Mouse (Mus musculus) layer of hippocampus, adult 2 months (tissue): ENCODE measurements around the gene Lrp2bp. TPM values are rescaled to one million over a fixed set of nuclear protein-coding genes. Genes with fewer than 3 reads are reported as not detected.
A peak's percentile ranks its signal among the peaks of the same experiment; 100 is the strongest.

Experiments
- DNase-seq, 2 experiments: peaks; one replicate each; pipeline ENCODE4 v3.0.0; 2022; ENCODE audit warnings: low spot score in 2 of 2
- H3K27ac ChIP-seq: fragments of 200-600 bp; 2 replicates; pipeline ENCODE4 v1.8.1; 2022
- H3K4me3 ChIP-seq: fragments of 200-600 bp; 2 replicates; pipeline ENCODE4 v1.8.1; 2022; ENCODE audit warnings: mild to moderate bottlenecking
- CTCF ChIP-seq: fragments of 200-600 bp; conservative IDR thresholded peaks from 2 replicates; pipeline ENCODE4 v1.8.1; 2022; ENCODE audit warnings: antibody characterized with exemption, mild to moderate bottlenecking, moderate library complexity
- total RNA-seq, 2 experiments: library from RNA; stranded (reverse); gene quantifications; 2 replicates each; pipeline ENCODE4 v1.2.3; 2021

Gene Lrp2bp
- total RNA-seq, 2 experiments from 2014 or later, result 0.29 TPM; not detected in 1

- peak; percentile 98 to 99 for DNase-seq
- peak overlapping the region; percentile 99 for H3K27ac ChIP-seq
- TF ChIP-seq CTCF, result no peak
Measured at GRCm38 (mm10) chr8:45999784-46000705, 942 bp downstream of the Lrp2bp start.

DNA sequence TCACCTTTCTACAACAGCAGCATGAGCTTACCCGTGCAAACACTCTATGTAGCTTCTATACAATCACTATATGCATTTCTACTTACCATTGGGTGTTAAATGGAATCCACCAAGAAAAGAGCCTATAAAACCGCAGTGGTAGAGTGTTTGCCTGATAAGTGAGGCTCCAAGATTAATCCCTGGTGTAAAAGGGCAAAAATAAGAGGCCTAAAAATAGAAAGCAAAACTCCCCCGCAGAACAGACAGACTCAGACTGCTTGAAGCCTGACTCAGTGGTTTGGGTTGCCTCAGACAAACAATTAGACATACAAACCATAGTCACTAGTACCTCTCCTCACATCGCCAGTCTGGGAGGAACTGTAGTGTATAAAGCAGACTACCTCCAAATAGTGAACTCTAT, 6.5 kb downstream of the Lrp2bp start, which contains the start of gene Ankrd37:
Gene Ankrd37, minus strand, starts transcription at position 112 of the 400 bp plus-strand sequence.
- no peak for DNase-seq
- TF ChIP-seq CTCF, result no peak
- Histone ChIP-seq H3K4me3 (no peak within 1 kb of the TSS), H3K27ac (no peak within 1 kb of the TSS)

More at GRCm38 (mm10) chr8:45999784-46000705, 942 bp downstream of the Lrp2bp start:
- H3K4me3 ChIP-seq, result peak overlapping the region; percentile 79

DNA sequence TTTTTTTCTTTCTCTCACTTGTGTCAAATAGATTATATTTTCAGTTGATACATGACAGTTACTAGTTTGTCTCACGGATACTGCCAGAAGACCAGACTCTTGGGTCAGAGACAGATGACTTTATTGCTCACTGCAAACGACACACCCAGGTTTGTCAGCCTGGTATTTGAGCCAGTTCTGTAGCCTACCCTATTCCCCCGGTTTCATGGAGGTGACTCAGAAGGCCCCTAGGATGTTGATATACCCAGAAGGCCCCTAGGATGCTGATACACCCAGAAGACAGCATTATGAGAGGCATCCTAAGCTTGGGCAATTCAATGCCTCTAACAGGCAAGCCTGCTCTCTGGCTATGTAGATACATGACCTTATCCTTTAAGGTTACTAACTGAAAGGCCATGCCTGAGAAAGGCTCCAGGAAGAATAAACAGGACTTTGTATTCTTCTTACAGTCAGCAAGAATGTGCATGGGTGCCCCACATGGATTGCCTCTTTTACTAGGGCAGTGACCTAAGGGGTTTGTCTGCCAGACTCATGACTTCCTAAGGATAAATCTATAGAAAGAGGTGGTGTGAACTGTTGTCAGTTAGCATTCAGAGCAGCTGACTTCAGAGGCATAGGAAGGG, 8.1 kb downstream of the Lrp2bp start:
- no peak for TF ChIP-seq CTCF
- Histone ChIP-seq H3K4me3 (no peak overlapping the region), H3K27ac (no peak overlapping the region)
- DNase-seq, result no peak

DNA sequence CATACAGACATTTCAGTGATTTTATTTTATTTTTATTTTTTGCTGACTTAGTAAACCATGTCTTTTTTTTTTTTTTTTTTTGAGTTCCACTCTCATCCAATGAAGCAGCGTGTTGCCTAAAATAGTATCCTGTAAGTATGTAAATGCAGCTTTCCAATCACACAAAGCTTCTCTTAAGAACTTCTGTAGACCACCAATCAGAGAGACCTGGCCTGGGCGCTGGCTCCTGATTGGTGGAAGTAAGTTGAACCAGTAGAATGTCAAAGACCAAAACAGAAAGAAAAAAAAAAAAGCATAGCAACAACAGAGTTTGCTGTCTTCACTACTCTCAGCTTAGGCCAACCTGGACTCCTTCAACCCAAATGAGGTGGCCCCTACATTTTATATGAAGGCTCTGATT, 11.2 kb downstream of the Lrp2bp start:
- TF ChIP-seq CTCF, result no peak
- DNase-seq, result no peak
- Histone ChIP-seq H3K27ac (no peak overlapping the region), H3K4me3 (peak overlapping the region; percentile 38)

- Histone ChIP-seq H3K27ac (peak overlapping the region; percentile 24; the same call in 1 of the 2 replicates), H3K4me3 (peak overlapping the region; percentile 38)
- TF ChIP-seq CTCF, result peak; percentile 73
- no peak for DNase-seq
Measured at GRCm38 (mm10) chr8:46010746-46011680, 11.9 kb downstream of the Lrp2bp start.

GRCm38 (mm10) chr8:46022203-46022602, 23.1 kb downstream of the Lrp2bp start:
- Histone ChIP-seq H3K27ac (no peak overlapping the region), H3K4me3 (no peak overlapping the region)
- DNase-seq, result no peak
- TF ChIP-seq CTCF, result no peak

- Histone ChIP-seq H3K4me3 (no peak overlapping the region), H3K27ac (no peak overlapping the region)
- DNase-seq, result no peak
- TF ChIP-seq CTCF, result no peak
Measured at GRCm38 (mm10) chr8:46022758-46023157, 23.7 kb downstream of the Lrp2bp start.

DNA sequence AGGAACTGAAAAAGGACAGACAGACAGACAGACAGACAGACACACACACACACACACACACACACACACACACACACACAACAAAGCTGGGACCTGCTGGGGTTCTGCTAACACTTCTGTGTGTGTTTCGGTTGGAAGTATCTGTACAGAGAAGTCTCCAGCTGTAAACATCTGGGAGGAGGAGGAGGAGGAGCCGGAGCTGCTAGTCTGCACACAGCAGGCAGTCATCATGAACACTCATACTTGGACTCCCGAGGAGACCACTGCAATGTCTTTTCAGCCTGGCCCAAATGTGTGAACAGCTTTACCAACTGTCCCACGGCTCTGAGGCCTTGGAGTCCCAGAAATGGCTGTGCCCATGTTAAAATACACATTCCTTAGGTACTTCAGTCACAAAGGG, 25.3 kb downstream of the Lrp2bp start:
- DNase-seq, result no peak
- no peak for TF ChIP-seq CTCF
- H3K27ac ChIP-seq, result no peak overlapping the region
- H3K4me3 ChIP-seq, result no peak overlapping the region

- Histone ChIP-seq H3K27ac (no peak overlapping the region), H3K4me3 (no peak overlapping the region)
- no peak for TF ChIP-seq CTCF
- no peak for DNase-seq
Measured at GRCm38 (mm10) chr8:46036217-46036616, 37.1 kb downstream of the Lrp2bp start.

GRCm38 (mm10) chr8:46039666-46040065, 40.6 kb downstream of the Lrp2bp start:
- TF ChIP-seq CTCF, result no peak

DNA sequence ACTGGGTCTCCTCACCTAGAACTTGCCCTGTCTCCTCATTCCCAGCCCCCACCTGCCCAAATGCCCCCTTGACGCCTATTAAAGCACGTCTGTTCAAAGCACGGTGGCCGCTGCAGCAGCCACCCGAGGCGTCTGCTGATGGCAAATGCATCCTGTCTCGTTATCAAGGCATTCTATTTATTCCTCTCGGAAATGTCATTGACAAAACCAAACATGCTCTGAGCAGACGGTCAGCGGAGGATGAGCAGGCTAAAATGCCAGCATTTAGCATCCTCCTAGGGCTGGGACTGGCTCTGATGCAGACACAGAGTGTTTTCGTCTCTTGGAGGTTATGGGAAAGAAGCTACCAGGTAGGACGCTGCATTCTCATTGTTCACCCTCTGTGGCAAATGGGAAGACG, 41.2 kb downstream of the Lrp2bp start:
- Histone ChIP-seq H3K27ac (peak overlapping the region; percentile 69), H3K4me3 (peak overlapping the region; percentile 17; the same call in 1 of the 2 replicates)
- peak; percentile 22 to 26 for DNase-seq
- no peak for TF ChIP-seq CTCF

More at GRCm38 (mm10) chr8:46039666-46040065, 40.6 kb downstream of the Lrp2bp start:
- Histone ChIP-seq H3K4me3 (no peak overlapping the region), H3K27ac (peak overlapping the region; percentile 69)
- no peak for DNase-seq

DNA sequence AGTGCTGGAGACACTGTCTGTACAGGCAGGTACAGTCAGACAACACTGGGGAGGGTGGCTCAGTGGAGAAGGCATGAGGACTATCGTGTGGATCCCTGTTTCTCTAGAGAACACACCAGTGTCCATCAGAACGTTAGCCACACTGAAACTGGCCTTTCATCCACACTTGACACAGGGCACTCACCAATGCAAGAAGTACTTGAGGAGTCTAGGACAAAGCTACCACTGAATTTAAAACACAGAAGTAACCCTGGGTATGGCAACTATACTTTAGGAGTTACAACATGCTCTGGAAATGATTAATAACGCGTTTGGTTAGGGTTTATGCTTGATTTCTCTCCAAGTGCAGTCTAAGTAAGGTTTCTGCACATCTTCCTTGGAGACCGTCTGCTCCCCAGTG, 73.7 kb downstream of the Lrp2bp start:
- no peak for TF ChIP-seq CTCF
- H3K27ac ChIP-seq, result no peak overlapping the region

More for the DNA sequence above, 73.7 kb downstream of the Lrp2bp start:
- no peak overlapping the region for H3K4me3 ChIP-seq
- no peak for DNase-seq
